Mouse (Mus musculus) cerebellum, postnatal 36 days (tissue): ENCODE measurements around the gene Slc12a8.

Experiments used
- DNase-seq, 2 experiments: peaks; one replicate each; pipeline ENCODE4 v3.0.0; 2021 to 2022; ENCODE audit warnings: mixed read lengths in 2 of 2

Gene Slc12a8

GRCm38 (mm10) chr16:33676347-33677312, 159.5 kb downstream of the Slc12a8 start:
- no peak for DNase-seq

GRCm38 (mm10) chr16:33677313-33677690, 160.2 kb downstream of the Slc12a8 start:
- DNase-seq = no peak

- DNase-seq = no peak
These were observed 160.8 kb downstream of the Slc12a8 start for GRCm38 (mm10) chr16:33677901-33678300.

GRCm38 (mm10) chr16:33680271-33680670, 163.1 kb downstream of the Slc12a8 start:
- no peak for DNase-seq

GRCm38 (mm10) chr16:33680816-33681215, 163.7 kb downstream of the Slc12a8 start:
- no peak for DNase-seq

GRCm38 (mm10) chr16:33681661-33682060, 164.5 kb downstream of the Slc12a8 start:
- DNase-seq = no peak

GRCm38 (mm10) chr16:33682651-33683050, 165.5 kb downstream of the Slc12a8 start:
- no peak for DNase-seq

GRCm38 (mm10) chr16:33683206-33684161, 166.4 kb downstream of the Slc12a8 start:
- no peak for DNase-seq

GRCm38 (mm10) chr16:33684162-33684702, 167.1 kb downstream of the Slc12a8 start, which contains the start of gene Heg1:
TSS of gene Heg1 (plus strand) at chr16:33684370.
- peak; percentile 63 to 77 for DNase-seq

- DNase-seq = peak; percentile 27 to 45
These were observed 167.9 kb downstream of the Slc12a8 start for GRCm38 (mm10) chr16:33684703-33685701.

GRCm38 (mm10) chr16:33686056-33686455, 168.9 kb downstream of the Slc12a8 start:
- no peak for DNase-seq

GRCm38 (mm10) chr16:33687724-33688123, 170.6 kb downstream of the Slc12a8 start:
- no peak for DNase-seq

GRCm38 (mm10) chr16:33690975-33691747, 174.0 kb downstream of the Slc12a8 start:
- no peak for DNase-seq

GRCm38 (mm10) chr16:33693553-33693952, 176.4 kb downstream of the Slc12a8 start:
- DNase-seq = no peak

GRCm38 (mm10) chr16:33696811-33697575, 179.9 kb downstream of the Slc12a8 start:
- peak; percentile 62 to 67 for DNase-seq

GRCm38 (mm10) chr16:33697576-33698276, 180.6 kb downstream of the Slc12a8 start:
- no peak for DNase-seq

GRCm38 (mm10) chr16:33698277-33698790, 181.2 kb downstream of the Slc12a8 start:
- DNase-seq = no peak

GRCm38 (mm10) chr16:33700584-33700983, 183.5 kb downstream of the Slc12a8 start:
- DNase-seq = no peak

GRCm38 (mm10) chr16:33701872-33702271, 184.7 kb downstream of the Slc12a8 start:
- no peak for DNase-seq
